Mouse (Mus musculus) stomach, postnatal 0 days (tissue): ENCODE measurements around the gene Nptx2. TPM values are rescaled to one million over a fixed set of nuclear protein-coding genes. Genes with fewer than 3 reads are reported as not detected.
A peak's percentile ranks its signal among the peaks of the same experiment; 100 is the strongest.

Source experiments
- ATAC-seq: fragments of 200-750 bp; cut with Nextera tagmentation; 2 replicates; pipeline ENCODE4 v1.8.0; 2017; ENCODE audit not compliant: low FRiP score, low TSS enrichment
- DNase-seq: peaks from one replicate; pipeline ENCODE4 v3.0.0-alpha.2; 2016; ENCODE audit warnings: low spot score
- H3K27ac ChIP-seq: fragments of 300-500 bp; sonication (generic); replicated peaks from 2 replicates; pipeline ENCODE4 v1.5.1; 2014; ENCODE audit warnings: mild to moderate bottlenecking, control low read depth
- H3K27me3 ChIP-seq: fragments of 300-500 bp; sonication (generic); 2 replicates; pipeline ENCODE4 v1.6.1; 2014; ENCODE audit warnings: low read length; ENCODE audit not compliant: control insufficient read depth, insufficient read depth
- H3K36me3 ChIP-seq: fragments of 300-500 bp; sonication (generic); 2 replicates; pipeline ENCODE4 v1.6.1; 2014; ENCODE audit warnings: low read length, mixed read lengths; ENCODE audit not compliant: control insufficient read depth, insufficient read depth
- H3K4me1 ChIP-seq: fragments of 300-500 bp; sonication (generic); replicated peaks from 2 replicates; pipeline ENCODE4 v1.6.1; 2014; ENCODE audit warnings: antibody characterized with exemption; ENCODE audit not compliant: control insufficient read depth, insufficient read depth
- H3K4me2 ChIP-seq: fragments of 300-500 bp; sonication (generic); replicated peaks from 2 replicates; pipeline ENCODE4 v1.6.1; 2014; ENCODE audit warnings: low read depth, mild to moderate bottlenecking, control low read depth, moderate library complexity
- H3K4me3 ChIP-seq: fragments of 300-500 bp; sonication (generic); 2 replicates; pipeline ENCODE4 v1.5.1; 2014; ENCODE audit warnings: low read depth, low read length, control low read depth
- H3K9ac ChIP-seq: fragments of 300-500 bp; sonication (generic); 2 replicates; pipeline ENCODE4 v1.6.1; 2014; ENCODE audit warnings: mild to moderate bottlenecking, low read length, control low read depth, mixed read lengths
- H3K9me3 ChIP-seq: fragments of 300-500 bp; sonication (generic); 2 replicates; pipeline ENCODE4 v1.6.1; 2016; ENCODE audit warnings: low read length; ENCODE audit not compliant: control insufficient read depth
- CTCF ChIP-seq: IDR thresholded peaks from 2 replicates; pipeline ENCODE4 v1.5.1; 2016; ENCODE audit warnings: antibody characterized with exemption, low read depth, mild to moderate bottlenecking, moderate library complexity
- EP300 ChIP-seq: optimal IDR thresholded peaks from 2 replicates; pipeline ENCODE3; 2016; ENCODE audit warnings: antibody characterized with exemption
- WGBS: fragments of 180-500 bp; shearing (Covaris S2); extraction: QIAGEN DNeasy Blood & Tissue Kit; methylation state at CpG from one replicate; pipeline ENCODE4 v1.1.7; 2014; 5-methylcytosine and 5-hydroxymethylcytosine counted together
- polyA plus RNA-seq: library from polyadenylated mRNA; unstranded; fragments of >200 nt; fragmentation: Nextera tagmentation; extraction: Ambion mirVana; gene quantifications from 2 replicates; pipeline ENCODE4 v1.2.1, GENCODE M21; 2015

Nptx2 gene
- polyA plus RNA-seq, 1 experiment from 2014 or later, result 4.6 TPM

DNA sequence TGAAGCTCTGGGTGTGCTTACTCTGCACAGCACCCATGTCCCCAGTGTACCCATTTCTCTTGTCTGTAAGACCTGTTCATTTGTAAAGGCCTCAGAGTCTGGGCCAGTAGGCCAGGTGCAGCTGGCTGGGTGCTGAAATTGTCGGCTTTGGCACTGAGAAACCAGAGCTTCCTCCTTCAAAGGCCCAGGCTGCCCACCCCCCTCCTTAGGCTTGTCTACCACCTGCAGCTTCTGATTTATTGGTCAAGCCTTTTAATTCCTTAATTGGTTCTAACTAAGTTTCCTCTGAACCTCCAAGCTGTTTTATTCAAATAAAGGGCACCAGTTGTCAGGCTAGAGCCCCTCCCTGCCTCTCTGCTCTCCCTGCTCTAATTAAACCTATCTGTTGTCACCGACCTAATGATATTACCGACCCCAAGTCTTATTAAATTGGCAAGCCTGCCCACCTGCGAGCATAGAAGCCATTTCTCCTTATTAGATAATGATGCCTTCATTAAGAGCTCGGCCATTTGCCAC lies 5.0 kb downstream of the Nptx2 start:
- Histone ChIP-seq H3K36me3 (no peaks in the 10 kb centered on the region), H3K4me3 (no peak overlapping the region), H3K4me1 (no peaks in the 10 kb centered on the region), H3K27me3 (peaks cover 6% of the 10 kb centered on the region; the same call in 1 of the 2 replicates), H3K9ac (no peak overlapping the region), H3K27ac (no peak overlapping the region), H3K4me2 (no peak overlapping the region), H3K9me3 (no peaks in the 10 kb centered on the region)
- WGBS, result 59% methylated on average over 5 of the region's 5 CpGs
- ATAC-seq, result no peak
- no peak for DNase-seq
- TF ChIP-seq CTCF (no peak), EP300 (no peak)

DNA sequence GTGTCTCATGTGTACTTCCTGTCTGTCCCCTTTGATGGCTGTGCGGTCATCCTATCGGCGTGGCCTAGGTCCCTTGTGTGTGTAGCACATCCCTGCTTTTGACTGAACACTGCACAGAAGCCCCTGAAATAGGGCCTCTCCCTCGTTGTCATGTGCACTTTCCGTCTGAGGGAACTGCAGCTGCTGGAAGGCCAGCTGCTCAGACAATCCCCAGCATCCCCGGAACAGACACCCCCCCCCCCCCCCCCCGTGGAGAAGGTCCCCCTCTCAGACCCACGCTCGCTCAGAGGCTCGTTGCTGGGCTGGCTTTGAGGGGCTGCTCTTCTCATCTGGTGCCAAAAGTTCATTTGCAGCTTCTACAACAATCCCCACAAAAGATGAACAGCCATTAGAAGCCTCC lies 11.0 kb downstream of the Nptx2 start:
- H3K4me2 ChIP-seq, result no peak overlapping the region
- no peaks in the 10 kb centered on the region for H3K9me3 ChIP-seq
- TF ChIP-seq EP300, result no peak
- TF ChIP-seq CTCF, result no peak
- no peaks in the 10 kb centered on the region for H3K36me3 ChIP-seq
- H3K27me3 ChIP-seq, result no peaks in the 10 kb centered on the region
- no peak overlapping the region for H3K9ac ChIP-seq
- DNase-seq, result no peak
- WGBS, result 40% methylated on average over 10 of the region's 10 CpGs
- no peak overlapping the region for H3K27ac ChIP-seq
- H3K4me3 ChIP-seq, result no peak overlapping the region
- peak; percentile 37; the same call in 1 of the 2 replicates for ATAC-seq
- H3K4me1 ChIP-seq, result no peaks in the 10 kb centered on the region

DNA sequence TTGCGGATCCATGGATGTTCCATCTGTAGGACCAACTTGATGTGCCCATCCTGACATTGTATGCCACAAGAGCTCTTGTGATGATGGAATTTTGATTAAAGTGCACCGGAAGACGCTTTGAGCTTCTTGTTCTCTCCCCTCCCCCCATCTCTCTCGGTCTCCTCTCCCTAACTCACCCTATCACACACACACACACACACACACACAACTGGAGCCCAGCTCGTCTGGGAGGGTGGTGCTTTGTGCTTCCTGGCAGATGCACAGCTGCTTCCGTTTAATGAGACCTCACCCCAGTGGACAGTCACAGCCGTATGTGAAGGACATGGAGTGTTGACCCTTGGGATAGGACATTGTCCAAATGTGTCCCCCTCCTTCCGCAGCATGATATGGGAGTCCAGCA lies 11.7 kb downstream of the Nptx2 start:
- H3K27me3 ChIP-seq, result no peaks in the 10 kb centered on the region
- no peaks in the 10 kb centered on the region for H3K36me3 ChIP-seq
- H3K4me3 ChIP-seq, result no peak overlapping the region
- H3K4me1 ChIP-seq, result no peaks in the 10 kb centered on the region
- no peak overlapping the region for H3K9ac ChIP-seq
- 58% methylated on average over 8 of the region's 8 CpGs for WGBS
- TF ChIP-seq EP300 (no peak), CTCF (no peak)
- no peak overlapping the region for H3K4me2 ChIP-seq
- H3K9me3 ChIP-seq, result no peaks in the 10 kb centered on the region
- H3K27ac ChIP-seq, result no peak overlapping the region
- DNase-seq (no peak), ATAC-seq (no peak)

DNA sequence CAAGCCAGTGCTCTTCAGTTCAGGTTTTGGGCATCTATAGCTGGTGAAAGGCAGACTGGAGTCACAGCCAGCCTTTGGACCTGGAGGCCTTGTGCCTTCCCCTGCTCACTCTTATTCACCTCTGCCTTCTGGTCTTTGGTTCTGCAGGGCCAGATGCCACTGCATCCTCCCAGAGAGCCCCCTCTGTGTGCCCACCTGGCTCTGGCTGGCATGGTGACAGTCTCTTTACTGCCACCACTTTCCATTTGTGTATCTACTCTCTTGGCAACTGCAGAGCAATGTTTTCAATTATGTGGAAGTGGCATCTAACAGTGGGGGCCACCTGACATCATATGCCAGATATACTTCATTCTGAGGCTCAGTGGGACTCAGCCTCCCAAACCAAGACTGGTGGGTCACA lies 12.8 kb downstream of the Nptx2 start:
- no peak for ATAC-seq
- Histone ChIP-seq H3K4me2 (no peak overlapping the region), H3K4me1 (no peaks in the 10 kb centered on the region), H3K4me3 (no peak overlapping the region), H3K36me3 (no peaks in the 10 kb centered on the region), H3K27me3 (no peaks in the 10 kb centered on the region), H3K9ac (no peak overlapping the region), H3K27ac (no peak overlapping the region), H3K9me3 (no peaks in the 10 kb centered on the region)
- TF ChIP-seq CTCF, result no peak
- no peak for TF ChIP-seq EP300
- DNase-seq, result no peak

DNA sequence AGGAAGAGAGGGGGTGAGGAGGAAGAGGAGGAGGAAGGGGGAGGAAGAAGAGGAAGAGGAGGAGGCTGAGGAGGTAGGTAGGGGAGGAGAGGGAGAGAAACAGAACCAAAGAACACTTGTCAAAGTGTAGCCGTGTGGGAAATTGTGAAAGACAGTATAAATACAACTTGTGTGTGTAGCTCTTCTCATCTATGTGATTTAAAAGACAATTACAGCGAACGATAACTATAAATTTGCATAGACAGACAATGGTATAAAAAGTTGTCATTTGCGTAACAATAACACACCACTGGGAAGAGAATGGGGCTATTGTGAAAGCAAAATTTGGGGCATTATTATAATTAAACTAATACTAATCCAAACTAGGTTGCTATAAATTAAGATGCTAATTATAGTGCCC lies 20.0 kb downstream of the Nptx2 start:
- TF ChIP-seq CTCF (no peak), EP300 (no peak)
- H3K27ac ChIP-seq, result no peak overlapping the region
- DNase-seq (no peak), ATAC-seq (no peak)
- H3K4me2 ChIP-seq, result no peak overlapping the region
- H3K27me3 ChIP-seq, result no peaks in the 10 kb centered on the region
- H3K4me1 ChIP-seq, result no peaks in the 10 kb centered on the region
- H3K36me3 ChIP-seq, result no peaks in the 10 kb centered on the region
- H3K9me3 ChIP-seq, result no peaks in the 10 kb centered on the region
- no peak overlapping the region for H3K4me3 ChIP-seq
- H3K9ac ChIP-seq, result no peak overlapping the region
- WGBS, result 79% methylated on average over 4 of the region's 4 CpGs

DNA sequence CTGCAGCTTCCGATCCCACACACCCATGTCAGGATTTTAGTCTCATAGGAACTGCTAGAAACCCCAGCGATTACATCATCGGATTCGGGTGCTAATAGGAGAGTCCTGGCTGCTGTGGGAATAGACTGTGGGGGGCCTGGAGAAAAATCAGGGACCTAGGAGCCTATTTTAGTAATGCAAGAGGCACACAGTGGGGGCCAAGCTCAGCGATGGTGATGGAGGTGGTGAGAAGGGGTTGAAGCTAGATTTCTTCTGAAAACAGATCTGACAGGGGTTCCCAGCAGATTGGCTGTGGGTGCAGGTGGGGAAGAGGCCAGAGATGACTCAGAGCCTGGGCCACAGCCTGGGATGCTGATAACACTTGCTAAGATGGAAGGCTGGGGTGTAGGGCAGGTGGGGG lies 39.4 kb downstream of the Nptx2 start:
- ATAC-seq, result no peak
- no peak overlapping the region for H3K27ac ChIP-seq

More for the DNA sequence above, 39.4 kb downstream of the Nptx2 start:
- H3K27me3 ChIP-seq, result no peaks in the 10 kb centered on the region
- no peak overlapping the region for H3K4me3 ChIP-seq
- H3K9ac ChIP-seq, result no peak overlapping the region
- WGBS, result 89% methylated on average over 5 of the region's 5 CpGs
- no peaks in the 10 kb centered on the region for H3K9me3 ChIP-seq
- no peak overlapping the region for H3K4me2 ChIP-seq
- H3K4me1 ChIP-seq, result no peaks in the 10 kb centered on the region
- no peak for DNase-seq
- no peaks in the 10 kb centered on the region for H3K36me3 ChIP-seq
- TF ChIP-seq CTCF (no peak), EP300 (no peak)
